In genomic region chr10:99176911-99177310, GRCm38 (mm10) we compare ENCODE assay signal across 38 mouse cellular contexts. TPM values are rescaled to one million over a fixed set of nuclear protein-coding genes. Genes with fewer than 3 reads are reported as not detected.
"Had no signal": no experiment of that assay in that cellular context is flagged by ENCODE, and none has a peak within 500 bp of the region (broad histone marks: within the 10 kb centered on the region; RNA-seq: fewer than 3 reads in every experiment).

No protein-coding gene starts in this region.

- H3K9me3 ChIP-seq: embryonic facial prominence, embryonic 12.5 days; embryonic facial prominence, embryonic 13.5 days; embryonic facial prominence, embryonic 15.5 days; forebrain, embryonic 13.5 days; forebrain, embryonic 15.5 days had no signal

- H3K9ac ChIP-seq: embryonic facial prominence, embryonic 12.5 days; embryonic facial prominence, embryonic 13.5 days; embryonic facial prominence, embryonic 15.5 days; forebrain, embryonic 12.5 days; forebrain, embryonic 13.5 days; forebrain, embryonic 15.5 days; forebrain, postnatal 0 days had no signal

- H3K36me3 ChIP-seq: embryonic facial prominence, embryonic 13.5 days; embryonic facial prominence, embryonic 15.5 days; forebrain, embryonic 15.5 days had no signal

- H3K4me1 ChIP-seq: forebrain, embryonic 15.5 days had no signal

- H3K27ac ChIP-seq: embryonic facial prominence, embryonic 10.5 days; embryonic facial prominence, embryonic 12.5 days; embryonic facial prominence, embryonic 13.5 days; embryonic facial prominence, embryonic 15.5 days; forebrain, embryonic 10.5 days; forebrain, embryonic 12.5 days; forebrain, embryonic 13.5 days; forebrain, embryonic 15.5 days; gastrocnemius, adult 2 months had no signal

- ATAC-seq: forebrain, embryonic 13.5 days; forebrain, embryonic 14.5 days; forebrain, embryonic 15.5 days; forebrain, embryonic 16.5 days; forebrain, postnatal 0 days had no signal

- DNase-seq: cerebellum, adult 18-20 months; cerebellum, adult 2 months; cerebellum, adult 8-10 months; cerebellum, adult 9-10 months; cerebellum, adult 9-11 months; cerebellum, postnatal 10 days; cerebellum, postnatal 14 days; cerebellum, postnatal 25 days; cerebellum, postnatal 36 days; embryo, embryonic 11 days; forebrain, postnatal 0 days; gastrocnemius, adult 2 months; gastrocnemius, postnatal 10 days; gastrocnemius, postnatal 14 days; gastrocnemius, postnatal 25 days; gastrocnemius, postnatal 36 days; heart, adult 18-20 months had no signal

- H3K27me3 ChIP-seq: embryonic facial prominence, embryonic 12.5 days; embryonic facial prominence, embryonic 13.5 days; embryonic facial prominence, embryonic 15.5 days; forebrain, embryonic 12.5 days; forebrain, embryonic 13.5 days; forebrain, embryonic 15.5 days had no signal

- H3K4me2 ChIP-seq: embryonic facial prominence, embryonic 12.5 days; embryonic facial prominence, embryonic 13.5 days; embryonic facial prominence, embryonic 15.5 days; forebrain, embryonic 12.5 days; forebrain, embryonic 13.5 days; forebrain, embryonic 15.5 days had no signal

- H3K4me3 ChIP-seq: embryonic facial prominence, embryonic 10.5 days; embryonic facial prominence, embryonic 12.5 days; embryonic facial prominence, embryonic 13.5 days; embryonic facial prominence, embryonic 15.5 days; erythroblast, embryonic 14.5 days; forebrain, embryonic 10.5 days; forebrain, embryonic 12.5 days; forebrain, embryonic 13.5 days; forebrain, embryonic 15.5 days; gastrocnemius, adult 2 months had no signal

RNA-seq across cellular contexts. Expression of gene Phxr2, which starts 50.8 kb away (rescaled TPM):
- total RNA-seq: common myeloid progenitor, adult 5-6 weeks; forebrain, postnatal 0 days; gastrocnemius, adult 18-20 months; gastrocnemius, adult 2 months; gastrocnemius, adult 8-10 months; gastrocnemius, postnatal 10 days; gastrocnemius, postnatal 14 days; gastrocnemius, postnatal 25 days; gastrocnemius, postnatal 36 days; gastrocnemius, postnatal 4 days; heart, adult 18-20 months had no signal
- polyA plus RNA-seq: cerebellum, adult 2 months; cortical plate, adult 2 months; embryonic facial prominence, embryonic 11.5 days; embryonic facial prominence, embryonic 13.5 days; embryonic facial prominence, embryonic 14.5 days; embryonic facial prominence, embryonic 15.5 days; erythroblast, embryonic 14.5 days; forebrain, embryonic 10.5 days; forebrain, embryonic 11.5 days; forebrain, embryonic 12.5 days; forebrain, embryonic 13.5 days; forebrain, embryonic 14.5 days; forebrain, embryonic 15.5 days; forebrain, postnatal 0 days; frontal cortex, adult 2 months; gonadal fat pad, adult 2 months had no signal
